Mouse (Mus musculus) lung, adult 18-20 months (tissue): ENCODE measurements around the gene Als2cr12.
"Not testable (repeated sequence)": the region's sequence is repeated elsewhere in the genome, so short reads cannot be mapped to it uniquely, and the experiment has no call there.

ENCODE experiments used
- DNase-seq, 2 experiments: peaks; one replicate each; pipeline ENCODE4 v3.0.0; 2022; ENCODE audit warnings: mixed read lengths in 2 of 2

Gene Als2cr12

DNA sequence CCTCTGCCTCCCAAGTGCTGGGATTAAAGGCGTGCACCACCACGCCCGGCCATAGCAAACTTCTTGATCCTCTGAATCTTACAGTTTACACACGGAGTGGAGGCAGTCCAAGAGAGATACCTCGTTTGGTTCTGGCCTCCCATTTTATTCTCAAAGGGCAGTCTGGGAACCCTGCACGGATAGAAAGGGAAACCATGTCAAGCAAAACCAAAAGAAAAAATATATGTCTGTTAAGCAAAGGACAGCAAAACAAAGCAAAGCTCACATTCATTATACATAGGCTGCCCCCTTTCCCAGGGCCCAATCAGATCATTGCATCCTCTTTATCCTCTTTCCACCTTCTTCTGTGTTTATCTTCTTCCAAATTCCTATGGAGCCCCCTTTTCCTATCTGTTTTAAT, 82.0 kb downstream of the Als2cr12 start:
- DNase-seq: no peak

DNA sequence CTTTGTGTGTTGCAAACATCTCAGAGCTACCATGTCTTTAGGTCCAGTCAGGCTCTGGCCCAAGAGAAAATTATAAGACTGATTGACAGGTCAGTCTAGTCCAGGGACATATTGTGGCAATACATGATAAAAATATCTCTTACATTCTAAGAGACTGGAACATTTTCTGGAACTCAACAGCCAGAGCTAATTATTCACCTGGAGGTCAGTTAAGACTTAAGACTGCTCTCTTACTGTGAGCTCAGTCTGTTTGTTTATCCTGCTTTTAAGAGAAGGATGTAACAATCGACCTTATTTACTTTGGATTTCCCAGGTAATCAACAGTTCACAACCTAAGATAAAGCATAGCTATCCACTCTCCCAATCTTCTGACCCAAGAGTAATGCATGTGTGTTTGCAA, 85.2 kb downstream of the Als2cr12 start:
- no peak for DNase-seq

DNA sequence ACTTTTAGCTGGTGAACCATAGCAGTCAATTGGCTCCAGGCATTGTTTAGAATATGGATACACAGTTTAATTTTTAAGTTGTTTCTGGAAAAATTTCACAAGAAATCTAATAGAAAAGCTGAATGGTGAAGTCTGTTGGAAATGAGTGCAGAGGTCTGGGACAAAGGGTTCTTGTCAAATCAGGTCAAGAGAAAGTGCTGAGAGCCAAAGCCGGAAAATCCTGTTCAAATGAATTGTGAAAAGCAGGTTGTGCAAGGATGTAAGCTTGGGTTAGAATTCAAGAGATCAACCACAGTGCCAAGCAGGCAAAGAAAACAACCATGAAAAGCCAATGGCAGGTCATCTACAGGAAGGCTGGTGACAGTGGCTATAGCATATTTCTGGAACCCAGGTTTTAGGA, 85.6 kb downstream of the Als2cr12 start:
- peak; percentile 54 to 71 for DNase-seq

DNA sequence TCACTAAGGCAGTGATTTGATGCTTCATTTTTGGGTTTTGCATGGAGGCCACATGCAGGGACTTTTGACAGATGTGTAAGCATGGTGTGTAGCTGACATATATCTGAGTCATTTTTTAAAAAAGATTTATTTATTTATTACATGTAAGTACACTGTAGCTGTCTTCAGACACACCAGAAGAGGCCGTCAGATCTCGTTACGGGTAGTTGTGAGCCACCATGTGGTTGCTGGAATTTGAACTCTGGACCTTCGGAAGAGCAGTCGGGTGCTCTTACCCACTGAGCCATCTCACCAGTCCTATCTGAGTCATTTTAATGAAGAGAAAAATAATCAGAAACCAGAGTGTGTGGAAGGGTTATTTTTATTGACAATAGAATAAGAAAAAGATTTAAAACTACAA, 86.2 kb downstream of the Als2cr12 start:
- DNase-seq: not testable (repeated sequence)

DNA sequence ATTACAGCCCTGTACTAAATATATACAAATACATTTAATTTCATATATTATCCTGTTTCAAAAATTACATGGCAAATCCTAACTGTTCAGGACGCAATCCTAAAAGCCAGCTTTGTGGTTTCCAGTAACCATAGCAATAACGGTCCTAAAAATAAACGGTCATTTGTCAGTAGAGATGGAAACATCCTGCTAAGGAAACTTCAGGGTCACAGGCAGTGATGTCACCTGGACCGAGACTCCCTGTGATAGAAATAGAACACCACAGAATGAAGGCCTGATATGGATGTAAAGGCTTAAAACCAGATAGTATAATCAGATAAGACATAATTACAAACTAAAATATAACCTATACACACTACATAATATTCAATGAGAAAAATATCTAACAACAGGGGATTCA, 92.1 kb downstream of the Als2cr12 start:
- no peak for DNase-seq

DNA sequence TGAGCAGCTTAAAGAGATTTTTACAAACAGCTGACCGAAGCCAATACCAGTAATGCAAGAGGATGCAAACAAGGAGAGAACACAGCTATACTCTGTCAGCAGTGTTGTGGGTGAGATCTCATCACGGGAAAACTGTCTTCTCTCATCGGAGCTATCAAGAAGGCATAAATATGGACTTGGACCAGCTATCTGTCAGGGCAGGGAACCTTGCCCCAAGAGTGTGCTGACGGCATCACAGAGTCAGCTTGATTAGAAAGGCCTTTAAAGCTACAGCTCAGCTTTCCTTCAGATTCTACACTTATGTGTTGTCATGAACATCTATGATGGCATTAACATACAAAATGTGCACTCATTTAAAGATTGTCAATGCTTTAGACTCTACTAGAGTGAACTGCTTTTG, 93.1 kb downstream of the Als2cr12 start:
- no peak for DNase-seq
